Mouse (Mus musculus) cerebellum, adult 2 months (tissue): ENCODE results near the gene Rspo1. TPM values are rescaled to one million over a fixed set of nuclear protein-coding genes. Genes with fewer than 3 reads are reported as not detected.

Experiments
- DNase-seq, 2 experiments: peaks; one replicate each; pipeline ENCODE4 v3.0.0; 2021
- H3K27ac ChIP-seq: fragments of 200-500 bp; 2 replicates; pipeline ENCODE4 v1.5.1; 2012; ENCODE audit warnings: low read length, control low read depth, inconsistent platforms; ENCODE audit not compliant: insufficient read depth
- H3K27me3 ChIP-seq: fragments of 200-500 bp; 2 replicates; pipeline ENCODE4 v1.6.1; 2012; ENCODE audit warnings: inconsistent platforms, mild to moderate bottlenecking, low read length, moderate library complexity; ENCODE audit not compliant: control insufficient read depth, insufficient read depth
- H3K4me1 ChIP-seq: fragments of 200-500 bp; 2 replicates; pipeline ENCODE4 v1.6.1; 2011; ENCODE audit warnings: low read length; ENCODE audit not compliant: control insufficient read depth, insufficient read depth
- H3K4me3 ChIP-seq: fragments of 200-500 bp; replicated peaks from 2 replicates; pipeline ENCODE3; 2011; ENCODE audit warnings: mild to moderate bottlenecking, low read depth, low read length, control low read depth; ENCODE audit not compliant: insufficient read depth
- CTCF ChIP-seq: fragments of 200-500 bp; IDR thresholded peaks from 2 replicates; pipeline ENCODE4 v1.5.1; 2011; ENCODE audit warnings: low read depth, mild to moderate bottlenecking, control low read depth, low read length, moderate library complexity, borderline replicate concordance; ENCODE audit not compliant: insufficient read depth
- POLR2A ChIP-seq: fragments of 200-500 bp; IDR thresholded peaks from 2 replicates; pipeline ENCODE4 v1.6.1; 2011; ENCODE audit warnings: low read length, control low read depth, borderline replicate concordance; ENCODE audit not compliant: insufficient read depth
- WGBS: fragments of 180-500 bp; shearing (Covaris S2); methylation state at CpG from one replicate; pipeline ENCODE4 v1.1.7; 2018; 5-methylcytosine and 5-hydroxymethylcytosine counted together
- polyA plus RNA-seq: library from polyadenylated mRNA; depleted of rRNA; stranded (reverse); fragments of >200 nt; gene quantifications from 2 replicates; pipeline ENCODE4 v1.2.3, GENCODE M21; 2012

The Rspo1 gene
- polyA plus RNA-seq, 1 experiment = 0.72 TPM

DNA sequence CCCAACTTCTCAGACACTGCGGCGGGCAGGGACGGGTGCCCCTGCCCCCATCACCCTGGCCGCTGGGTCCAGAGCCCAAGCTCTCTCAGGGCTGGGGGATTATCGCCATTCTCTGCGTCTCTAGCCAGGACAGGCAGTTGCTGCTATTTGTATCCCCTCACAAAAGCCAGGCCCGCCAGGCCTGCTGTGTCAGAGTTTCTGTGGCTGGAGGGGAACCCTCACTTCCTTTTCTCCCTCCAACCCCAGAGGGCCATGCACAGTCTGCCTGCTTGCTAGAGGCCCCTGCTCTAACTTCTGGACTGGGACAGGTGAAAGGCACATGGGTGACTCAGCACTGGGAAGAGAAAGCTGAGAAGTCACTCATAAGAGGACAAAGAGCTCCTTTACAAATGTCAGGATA is 4.1 kb downstream of the Rspo1 start:
- Histone ChIP-seq H3K27me3 (peaks cover 10% of the 10 kb centered on the region; the same call in 1 of the 2 replicates), H3K4me1 (peaks cover 4% of the 10 kb centered on the region; the same call in 1 of the 2 replicates), H3K27ac (no peak overlapping the region), H3K4me3 (no peak overlapping the region)
- no peak for DNase-seq
- WGBS = 14% methylated on average over 7 of the region's 7 CpGs
- TF ChIP-seq POLR2A (no peak), CTCF (no peak)

GRCm38 (mm10) chr4:124997479-124998147 is 11.4 kb downstream of the Rspo1 start:
- DNase-seq = no peak
- H3K27ac ChIP-seq = no peak overlapping the region
- H3K4me1 ChIP-seq = no peaks in the 10 kb centered on the region
- no peak for TF ChIP-seq CTCF
- no peak for TF ChIP-seq POLR2A
- H3K27me3 ChIP-seq = no peaks in the 10 kb centered on the region
- no peak overlapping the region for H3K4me3 ChIP-seq
- 70% methylated on average over 10 of the region's 10 CpGs for WGBS

DNA sequence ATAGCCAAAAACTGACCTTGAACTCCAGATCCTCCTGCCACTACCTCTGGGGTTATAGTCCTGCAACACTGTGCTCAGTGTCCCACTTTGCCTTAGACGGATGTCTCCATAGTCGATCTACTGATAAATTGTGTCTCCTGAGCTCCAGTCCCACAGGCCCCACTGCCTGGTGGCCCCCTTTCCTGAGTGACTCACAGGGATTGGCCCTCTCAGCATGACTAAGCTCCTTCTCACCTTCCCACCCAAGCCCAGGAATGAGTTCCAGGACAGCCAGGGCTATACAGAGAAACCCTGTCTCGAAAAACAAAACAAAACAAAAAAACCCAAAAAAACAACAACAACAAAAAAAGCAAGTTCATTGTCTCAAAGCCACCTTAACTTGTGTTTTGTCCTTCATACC is 13.3 kb downstream of the Rspo1 start:
- WGBS = 84% methylated on average over 3 of the region's 3 CpGs
- TF ChIP-seq CTCF (no peak), POLR2A (no peak)
- Histone ChIP-seq H3K4me1 (no peaks in the 10 kb centered on the region), H3K27ac (no peak overlapping the region), H3K4me3 (no peak overlapping the region), H3K27me3 (no peaks in the 10 kb centered on the region)
- DNase-seq = no peak

GRCm38 (mm10) chr4:125002978-125003377 is 16.7 kb downstream of the Rspo1 start:
- no peak overlapping the region for H3K27ac ChIP-seq
- H3K27me3 ChIP-seq = no peaks in the 10 kb centered on the region
- TF ChIP-seq CTCF = no peak
- no peak for TF ChIP-seq POLR2A
- WGBS = 88% methylated on average over 8 of the region's 8 CpGs
- no peaks in the 10 kb centered on the region for H3K4me1 ChIP-seq
- H3K4me3 ChIP-seq = no peak overlapping the region
- no peak for DNase-seq

DNA sequence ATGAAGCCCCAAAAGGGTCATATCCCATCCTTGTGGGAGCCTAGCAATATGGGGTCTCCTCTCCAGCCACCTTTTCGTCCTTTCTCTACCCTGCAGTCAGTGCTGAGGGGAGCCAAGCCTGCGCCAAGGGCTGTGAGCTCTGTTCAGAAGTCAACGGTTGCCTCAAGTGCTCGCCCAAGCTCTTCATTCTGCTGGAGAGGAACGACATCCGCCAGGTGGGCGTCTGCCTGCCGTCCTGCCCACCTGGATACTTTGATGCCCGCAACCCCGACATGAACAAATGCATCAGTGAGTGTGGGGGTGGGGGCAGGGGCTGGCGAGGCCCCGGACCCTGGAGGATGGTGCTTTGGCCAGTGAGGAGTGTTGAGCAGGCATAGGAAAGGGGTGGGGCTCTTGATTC is 18.7 kb downstream of the Rspo1 start:
- no peak overlapping the region for H3K4me3 ChIP-seq
- TF ChIP-seq POLR2A (no peak), CTCF (no peak)
- no peak overlapping the region for H3K27ac ChIP-seq
- no peaks in the 10 kb centered on the region for H3K27me3 ChIP-seq
- DNase-seq = no peak
- no peaks in the 10 kb centered on the region for H3K4me1 ChIP-seq
- 54% methylated on average over 12 of the region's 12 CpGs for WGBS

DNA sequence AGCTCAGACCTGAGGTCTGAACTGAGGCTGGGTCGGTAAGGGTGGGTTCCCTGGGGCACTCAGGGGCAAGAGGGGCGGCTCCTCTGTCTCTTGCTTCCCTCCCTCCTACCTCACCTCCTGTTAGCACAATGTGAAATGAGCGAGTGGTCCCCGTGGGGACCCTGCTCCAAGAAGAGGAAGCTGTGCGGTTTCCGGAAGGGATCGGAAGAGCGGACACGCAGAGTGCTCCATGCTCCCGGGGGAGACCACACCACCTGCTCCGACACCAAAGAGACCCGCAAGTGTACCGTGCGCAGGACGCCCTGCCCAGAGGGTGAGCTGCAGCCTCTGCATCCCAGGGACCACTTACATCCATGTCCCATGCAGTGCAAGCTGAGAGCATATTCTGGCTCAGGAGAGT is 21.2 kb downstream of the Rspo1 start:
- H3K4me1 ChIP-seq = no peaks in the 10 kb centered on the region
- WGBS = 25% methylated on average over 15 of the region's 15 CpGs
- no peak overlapping the region for H3K4me3 ChIP-seq
- H3K27me3 ChIP-seq = no peaks in the 10 kb centered on the region
- DNase-seq = no peak
- H3K27ac ChIP-seq = no peak overlapping the region
- TF ChIP-seq POLR2A = no peak
- no peak for TF ChIP-seq CTCF

- no peak for TF ChIP-seq POLR2A
- no peak for TF ChIP-seq CTCF
- Histone ChIP-seq H3K4me1 (no peaks in the 10 kb centered on the region), H3K27me3 (no peaks in the 10 kb centered on the region), H3K4me3 (no peak overlapping the region), H3K27ac (no peak overlapping the region)
- DNase-seq = no peak
- 10% methylated on average over 6 of the region's 6 CpGs for WGBS
These were observed 22.0 kb downstream of the Rspo1 start for GRCm38 (mm10) chr4:125008220-125008619.

DNA sequence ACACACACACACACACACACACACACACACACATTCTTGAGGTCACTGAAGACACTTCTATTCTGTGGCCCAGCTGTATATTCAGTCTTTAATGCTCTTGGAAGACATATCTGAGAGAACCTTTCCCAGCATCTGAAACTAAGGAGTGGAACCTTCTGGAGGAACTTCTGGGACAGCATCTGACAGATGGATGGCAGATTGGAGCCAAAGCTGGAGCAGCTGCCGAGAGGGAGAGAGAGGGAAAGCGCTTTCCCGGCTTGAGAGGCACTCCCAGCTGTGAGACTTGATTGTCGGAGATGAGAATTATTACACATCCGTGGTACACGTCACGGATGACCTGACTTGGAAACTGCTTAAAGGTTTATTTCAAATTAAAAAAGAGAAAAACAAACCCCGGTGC is 22.5 kb downstream of the Rspo1 start:
- Histone ChIP-seq H3K4me1 (no peaks in the 10 kb centered on the region), H3K4me3 (no peak overlapping the region), H3K27me3 (no peaks in the 10 kb centered on the region), H3K27ac (no peak overlapping the region)
- TF ChIP-seq CTCF = no peak
- no peak for TF ChIP-seq POLR2A
- 15% methylated on average over 8 of the region's 8 CpGs for WGBS
- DNase-seq = no peak
